Mouse (Mus musculus) neural tube, embryonic 12.5 days (tissue): ENCODE data around the gene Cacng8. TPM values are rescaled to one million over a fixed set of nuclear protein-coding genes. Genes with fewer than 3 reads are reported as not detected.

Source experiments
- ATAC-seq: fragments of 200-750 bp; cut with Nextera tagmentation; 2 replicates; pipeline ENCODE4 v1.8.0; 2017; ENCODE audit warnings: low read depth, mild to moderate bottlenecking, moderate TSS enrichment, moderate library complexity; ENCODE audit not compliant: low FRiP score
- H3K27ac ChIP-seq: fragments of 300-500 bp; sonication (generic); 2 replicates; pipeline ENCODE4 v1.5.1; 2016
- H3K27me3 ChIP-seq: fragments of 300-500 bp; sonication (generic); replicated peaks from 2 replicates; pipeline ENCODE4 v1.6.1; 2016; ENCODE audit warnings: mild to moderate bottlenecking
- H3K36me3 ChIP-seq: fragments of 300-500 bp; sonication (generic); 2 replicates; pipeline ENCODE4 v1.6.1; 2016; ENCODE audit warnings: mild to moderate bottlenecking
- H3K4me1 ChIP-seq: fragments of 300-500 bp; sonication (generic); 2 replicates; pipeline ENCODE4 v1.6.1; 2016
- H3K4me2 ChIP-seq: fragments of 300-500 bp; sonication (generic); replicated peaks from 2 replicates; pipeline ENCODE4 v1.6.1; 2016; ENCODE audit warnings: mild to moderate bottlenecking
- H3K4me3 ChIP-seq: fragments of 300-500 bp; sonication (generic); 2 replicates; pipeline ENCODE4 v1.5.1; 2016
- H3K9ac ChIP-seq: fragments of 300-500 bp; sonication (generic); 2 replicates; pipeline ENCODE4 v1.6.1; 2016; ENCODE audit warnings: mild to moderate bottlenecking
- H3K9me3 ChIP-seq: fragments of 300-500 bp; sonication (generic); 2 replicates; pipeline ENCODE4 v1.6.1; 2016; ENCODE audit warnings: mild to moderate bottlenecking
- WGBS: fragments of 180-500 bp; shearing (Covaris S2); methylation state at CpG from one replicate; pipeline ENCODE4 v1.1.7; 2016; 5-methylcytosine and 5-hydroxymethylcytosine counted together
- polyA plus RNA-seq: library from polyadenylated mRNA; unstranded; fragments of >200 nt; fragmentation: Nextera tagmentation; extraction: Ambion mirVana; gene quantifications from 2 replicates; pipeline ENCODE4 v1.2.1, GENCODE M21; 2016

The Cacng8 gene
- polyA plus RNA-seq, result 7.1 and 8.2 TPM in 2 replicates

DNA sequence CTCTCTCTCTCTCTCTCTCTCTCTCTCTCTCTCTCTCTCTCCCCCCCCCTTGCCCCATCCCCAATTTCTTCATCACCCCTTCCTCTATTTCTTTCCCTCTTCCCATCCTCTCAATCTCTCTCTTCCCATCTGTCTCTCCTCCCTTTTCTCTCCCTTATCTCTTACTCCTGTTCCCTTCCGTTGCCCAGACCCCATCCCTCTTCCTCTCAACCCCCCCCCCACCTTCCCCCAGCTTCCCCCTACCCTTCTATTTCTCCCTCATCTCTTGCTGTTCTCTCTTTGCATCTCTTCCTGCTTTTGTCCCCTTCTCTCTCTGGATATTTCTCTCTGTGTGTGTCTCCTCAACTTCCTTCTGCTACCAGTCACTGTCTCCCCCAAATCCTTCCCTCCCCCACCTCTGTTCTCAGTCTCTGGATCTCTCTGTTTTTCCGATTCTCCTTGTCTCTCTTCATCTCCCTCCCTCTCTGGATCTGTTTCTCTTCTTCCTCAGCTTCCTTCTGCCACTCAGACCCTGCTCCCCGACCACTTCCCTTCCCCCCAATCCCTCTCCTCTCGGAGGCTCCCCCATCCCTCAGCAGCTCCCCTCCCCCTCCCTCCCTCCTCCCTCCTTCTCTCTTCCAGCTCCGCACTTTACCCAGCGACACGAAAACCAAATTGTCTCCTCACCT, at the start of gene Cacng8:
Gene Cacng8, plus strand, starts transcription at position 271 of the 668 bp plus-strand sequence.
- under 1% methylated on average over 7 of the region's 7 CpGs for WGBS
- peak within 1 kb of the TSS; percentile 53 for H3K9ac ChIP-seq
- peak; percentile 46 for ATAC-seq
- peaks cover 11% of the 10 kb centered on the region; the same call in 1 of the 2 replicates for H3K36me3 ChIP-seq
- H3K27me3 ChIP-seq, result no peaks in the 10 kb centered on the region
- peak within 1 kb of the TSS; percentile 73 for H3K4me2 ChIP-seq
- H3K4me3 ChIP-seq, result peak within 1 kb of the TSS; percentile 40
- H3K9me3 ChIP-seq, result no peaks in the 10 kb centered on the region
- H3K4me1 ChIP-seq, result peaks cover 21% of the 10 kb centered on the region
- no peak within 1 kb of the TSS for H3K27ac ChIP-seq

GRCm38 (mm10) chr7:3343861-3344260, 46.6 kb upstream of the Cacng8 start:
- no peak for ATAC-seq
- Histone ChIP-seq H3K4me1 (no peaks in the 10 kb centered on the region), H3K9me3 (no peaks in the 10 kb centered on the region), H3K4me3 (no peak overlapping the region), H3K4me2 (no peak overlapping the region), H3K36me3 (peaks cover 70% of the 10 kb centered on the region), H3K27ac (no peak overlapping the region), H3K9ac (no peak overlapping the region), H3K27me3 (no peaks in the 10 kb centered on the region)
- WGBS, result 92% methylated on average over 3 of the region's 3 CpGs

DNA sequence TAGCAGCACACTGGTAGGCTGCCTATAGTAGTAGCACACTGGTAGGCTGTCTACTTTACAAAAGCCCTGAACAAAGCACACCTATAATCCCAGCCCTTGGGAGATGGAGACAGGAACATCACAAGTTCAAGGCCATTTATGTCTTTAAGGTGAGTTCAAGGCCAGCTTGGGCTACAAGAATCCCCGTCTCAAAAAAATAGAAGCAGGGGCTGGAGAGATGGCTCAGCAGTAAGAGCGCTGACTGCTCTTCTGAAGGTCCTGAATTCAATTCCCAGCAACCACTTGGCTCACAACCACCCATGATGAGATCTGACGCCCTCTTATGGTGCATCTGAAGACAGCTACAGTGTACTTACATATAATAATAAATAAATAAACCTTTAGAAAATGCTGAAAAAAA, 45.2 kb upstream of the Cacng8 start:
- Histone ChIP-seq H3K9me3 (no peaks in the 10 kb centered on the region), H3K9ac (no peak overlapping the region), H3K27me3 (no peaks in the 10 kb centered on the region), H3K27ac (no peak overlapping the region), H3K4me2 (no peak overlapping the region), H3K4me3 (no peak overlapping the region), H3K4me1 (no peaks in the 10 kb centered on the region), H3K36me3 (peaks cover 78% of the 10 kb centered on the region)
- 92% methylated on average over 3 of the region's 3 CpGs for WGBS
- no peak for ATAC-seq

- WGBS, result 52% methylated on average over 20 of the region's 20 CpGs
- H3K27me3 ChIP-seq, result no peaks in the 10 kb centered on the region
- H3K27ac ChIP-seq, result no peak overlapping the region
- peaks cover 78% of the 10 kb centered on the region for H3K36me3 ChIP-seq
- H3K4me3 ChIP-seq, result no peak overlapping the region
- no peaks in the 10 kb centered on the region for H3K4me1 ChIP-seq
- H3K4me2 ChIP-seq, result no peak overlapping the region
- H3K9ac ChIP-seq, result no peak overlapping the region
- no peak for ATAC-seq
- no peaks in the 10 kb centered on the region for H3K9me3 ChIP-seq
Measured at GRCm38 (mm10) chr7:3347366-3348287, 42.9 kb upstream of the Cacng8 start.

DNA sequence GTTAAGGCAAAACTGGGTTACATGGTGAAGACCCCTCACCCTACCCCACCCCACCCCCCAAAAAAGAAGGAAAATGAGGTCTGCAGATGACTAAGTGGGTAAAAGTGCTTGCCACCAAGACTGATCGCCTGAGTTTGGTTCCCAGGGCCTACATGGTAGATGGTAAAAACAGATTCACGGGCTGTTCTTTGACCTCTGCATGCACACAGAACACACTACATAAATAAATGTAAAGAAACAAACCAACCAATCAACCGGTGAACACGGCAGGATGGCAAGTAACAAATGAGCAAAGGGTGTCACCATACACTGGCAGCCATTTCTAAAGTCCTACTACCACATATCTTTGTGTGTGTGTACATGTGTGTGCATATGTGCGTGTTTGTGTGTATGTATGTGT, 42.2 kb upstream of the Cacng8 start:
- H3K4me3 ChIP-seq, result no peak overlapping the region
- no peaks in the 10 kb centered on the region for H3K9me3 ChIP-seq
- peaks cover 77% of the 10 kb centered on the region for H3K36me3 ChIP-seq
- H3K9ac ChIP-seq, result no peak overlapping the region
- H3K27me3 ChIP-seq, result no peaks in the 10 kb centered on the region
- no peak for ATAC-seq
- WGBS, result 70% methylated on average over 5 of the region's 5 CpGs
- no peak overlapping the region for H3K4me2 ChIP-seq
- H3K4me1 ChIP-seq, result no peaks in the 10 kb centered on the region
- H3K27ac ChIP-seq, result no peak overlapping the region

DNA sequence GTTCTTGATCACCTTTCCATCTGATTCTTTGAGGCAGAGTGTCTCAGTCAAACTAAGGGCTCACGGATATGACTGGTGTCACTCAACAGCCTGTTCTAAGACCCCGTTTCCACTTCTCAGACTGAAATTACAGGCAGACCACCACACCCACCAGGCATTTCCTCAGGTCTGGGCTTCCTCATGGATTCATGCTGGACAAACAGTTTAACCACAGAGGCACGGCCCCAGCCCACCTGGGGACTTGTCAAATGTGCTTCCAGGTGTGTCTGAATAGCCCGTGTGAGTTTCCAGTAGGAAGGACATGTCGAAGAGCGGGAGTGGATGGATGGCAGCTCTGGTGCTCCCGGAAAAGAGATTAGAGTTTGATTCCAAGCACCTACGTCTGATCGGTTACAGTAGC, 40.7 kb upstream of the Cacng8 start:
- no peak for ATAC-seq
- no peak overlapping the region for H3K4me3 ChIP-seq
- no peak overlapping the region for H3K27ac ChIP-seq
- no peaks in the 10 kb centered on the region for H3K4me1 ChIP-seq
- no peak overlapping the region for H3K9ac ChIP-seq
- peaks cover 68% of the 10 kb centered on the region for H3K36me3 ChIP-seq
- H3K27me3 ChIP-seq, result no peaks in the 10 kb centered on the region
- no peaks in the 10 kb centered on the region for H3K9me3 ChIP-seq
- H3K4me2 ChIP-seq, result no peak overlapping the region
- WGBS, result 95% methylated on average over 9 of the region's 9 CpGs

- no peak overlapping the region for H3K9ac ChIP-seq
- ATAC-seq, result no peak
- no peak overlapping the region for H3K27ac ChIP-seq
- no peak overlapping the region for H3K4me3 ChIP-seq
- no peak overlapping the region for H3K4me2 ChIP-seq
- no peaks in the 10 kb centered on the region for H3K27me3 ChIP-seq
- peaks cover 66% of the 10 kb centered on the region for H3K36me3 ChIP-seq
- no peaks in the 10 kb centered on the region for H3K4me1 ChIP-seq
- no peaks in the 10 kb centered on the region for H3K9me3 ChIP-seq
- 90% methylated on average over 1 of the region's 1 CpGs for WGBS
Measured at GRCm38 (mm10) chr7:3351536-3351935, 38.9 kb upstream of the Cacng8 start.

DNA sequence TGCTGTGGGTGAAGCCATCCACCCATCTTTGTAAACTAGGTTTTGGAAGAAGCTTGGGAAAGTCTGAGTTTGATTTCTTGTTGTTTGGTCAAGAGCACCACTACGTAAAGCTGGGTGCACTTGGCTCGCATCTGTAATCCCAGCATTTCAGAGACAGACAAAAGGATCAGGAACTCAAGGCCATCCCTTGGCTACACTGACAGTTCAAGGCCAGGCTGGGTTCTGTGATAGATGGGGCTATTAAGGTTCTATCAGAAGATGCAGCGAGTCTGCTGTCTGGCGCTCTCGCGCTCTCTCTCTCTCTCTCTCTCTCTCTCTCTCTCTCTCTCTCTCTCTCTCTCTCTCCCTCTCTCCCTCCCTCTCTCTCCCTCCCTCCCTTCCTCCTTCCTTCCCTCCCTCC, 35.6 kb upstream of the Cacng8 start:
- WGBS, result 85% methylated on average over 6 of the region's 6 CpGs

DNA sequence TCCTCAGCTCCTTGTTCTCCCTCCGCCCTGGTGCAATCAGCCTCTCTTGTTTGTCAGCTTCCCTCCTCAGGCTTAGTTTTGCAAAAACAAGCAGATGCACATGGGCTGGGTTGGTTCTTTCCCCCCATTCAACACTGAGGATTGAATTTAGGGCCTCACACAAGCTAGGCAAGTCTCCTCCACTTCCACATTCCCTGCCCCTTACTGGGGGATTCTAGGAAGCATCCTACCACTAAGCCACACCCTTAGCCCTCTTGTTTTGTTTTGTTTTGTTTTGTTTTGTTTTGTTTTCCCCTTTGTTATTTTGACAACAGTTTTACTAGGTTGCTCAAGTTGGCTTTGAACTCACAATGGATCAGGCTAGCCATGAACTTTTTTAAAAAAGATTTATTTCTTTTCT, 29.8 kb upstream of the Cacng8 start:
- H3K27ac ChIP-seq, result no peak overlapping the region
- ATAC-seq, result no peak
- peaks cover 2% of the 10 kb centered on the region; the same call in 1 of the 2 replicates for H3K27me3 ChIP-seq
- no peak overlapping the region for H3K4me2 ChIP-seq
- H3K9ac ChIP-seq, result no peak overlapping the region
- H3K36me3 ChIP-seq, result peaks cover 43% of the 10 kb centered on the region
- H3K4me1 ChIP-seq, result no peaks in the 10 kb centered on the region
- H3K4me3 ChIP-seq, result no peak overlapping the region
- H3K9me3 ChIP-seq, result no peaks in the 10 kb centered on the region
- WGBS, result 93% methylated on average over 1 of the region's 1 CpGs

More for the DNA sequence above, 35.6 kb upstream of the Cacng8 start:
- H3K36me3 ChIP-seq, result peaks cover 54% of the 10 kb centered on the region
- no peak overlapping the region for H3K27ac ChIP-seq
- no peaks in the 10 kb centered on the region for H3K9me3 ChIP-seq
- no peak for ATAC-seq
- no peak overlapping the region for H3K4me2 ChIP-seq
- H3K27me3 ChIP-seq, result no peaks in the 10 kb centered on the region
- H3K9ac ChIP-seq, result no peak overlapping the region
- no peaks in the 10 kb centered on the region for H3K4me1 ChIP-seq
- no peak overlapping the region for H3K4me3 ChIP-seq

- ATAC-seq, result no peak
- Histone ChIP-seq H3K4me1 (peaks cover 6% of the 10 kb centered on the region), H3K4me2 (no peak overlapping the region), H3K4me3 (no peak overlapping the region), H3K36me3 (peaks cover 23% of the 10 kb centered on the region; the same call in 1 of the 2 replicates), H3K9me3 (no peaks in the 10 kb centered on the region), H3K27ac (no peak overlapping the region), H3K27me3 (peaks cover 16% of the 10 kb centered on the region), H3K9ac (no peak overlapping the region)
- WGBS, result 30% methylated on average over 11 of the region's 11 CpGs
Measured at GRCm38 (mm10) chr7:3365547-3366279, 24.8 kb upstream of the Cacng8 start.

- WGBS, result 15% methylated on average over 42 of the region's 42 CpGs
- Histone ChIP-seq H3K4me1 (peaks cover 6% of the 10 kb centered on the region), H3K4me2 (no peak overlapping the region), H3K9me3 (no peaks in the 10 kb centered on the region), H3K4me3 (no peak overlapping the region), H3K27me3 (peaks cover 16% of the 10 kb centered on the region), H3K36me3 (peaks cover 21% of the 10 kb centered on the region; the same call in 1 of the 2 replicates), H3K27ac (no peak overlapping the region), H3K9ac (no peak overlapping the region)
- no peak for ATAC-seq
Measured at GRCm38 (mm10) chr7:3366705-3367516, 23.6 kb upstream of the Cacng8 start.
